ENCODE assay signal across 8 mouse cellular contexts in genomic region chr13:48871887-48872606, GRCm38 (mm10). TPM values are rescaled to one million over a fixed set of nuclear protein-coding genes. Genes with fewer than 3 reads are reported as not detected.
DNase-seq lines count a peak whose midpoint lies in the region; ATAC-seq and TF ChIP-seq lines count a peak whose summit lies in the region.

No protein-coding gene starts in this region.

- no peak for TF ChIP-seq EP300 in lung, postnatal 0 days (IDR thresholded peaks at IDR 0.05)

- peak overlapping the region; percentile 88 for H3K4me2 ChIP-seq in lung, postnatal 0 days (replicated peaks; ENCODE audit: low read depth, low read length)
- peak overlapping the region; percentile 77 for H3K4me2 ChIP-seq in forebrain, embryonic 14.5 days (ENCODE audit: low read length)
- peak overlapping the region; percentile 72 for H3K4me2 ChIP-seq in kidney, embryonic 14.5 days (replicated peaks; ENCODE audit: low read depth, low read length)
- peak overlapping the region; percentile 87 for H3K4me2 ChIP-seq in midbrain, embryonic 13.5 days (replicated peaks)

- H3K4me1 ChIP-seq in lung, postnatal 0 days (ENCODE audit: insufficient read depth, low read depth, low read length) = peaks cover 23% of the 10 kb centered on the region; the same call in 1 of the 2 replicates
- H3K4me1 ChIP-seq in forebrain, embryonic 14.5 days (ENCODE audit: control insufficient read depth, insufficient read depth, low read length) = peaks cover 22% of the 10 kb centered on the region
- peaks cover 21% of the 10 kb centered on the region for H3K4me1 ChIP-seq in kidney, embryonic 14.5 days (ENCODE audit: control insufficient read depth, insufficient read depth, low read length)
- H3K4me1 ChIP-seq in midbrain, embryonic 13.5 days (replicated peaks) = peaks cover 43% of the 10 kb centered on the region

- 59% methylated on average over 6 of the region's 7 CpGs for WGBS in lung, postnatal 0 days
- WGBS in forebrain, embryonic 14.5 days = 62% methylated on average over 7 of the region's 7 CpGs
- 70% methylated on average over 7 of the region's 7 CpGs for WGBS in kidney, embryonic 14.5 days
- WGBS in midbrain, embryonic 13.5 days = 65% methylated on average over 7 of the region's 7 CpGs

- H3K36me3 ChIP-seq in lung, postnatal 0 days (ENCODE audit: insufficient read depth, low read length) = no peaks in the 10 kb centered on the region
- peaks cover 7% of the 10 kb centered on the region; the same call in 1 of the 2 replicates for H3K36me3 ChIP-seq in forebrain, embryonic 14.5 days (ENCODE audit: control insufficient read depth, insufficient read depth, low read length)
- H3K36me3 ChIP-seq in kidney, embryonic 14.5 days (ENCODE audit: control insufficient read depth, insufficient read depth, low read length) = peaks cover 6% of the 10 kb centered on the region; the same call in 1 of the 2 replicates
- peaks cover 15% of the 10 kb centered on the region for H3K36me3 ChIP-seq in midbrain, embryonic 13.5 days

- no peak for DNase-seq in lung, postnatal 0 days (ENCODE audit: low spot score)
- DNase-seq in lung, postnatal 14 days = no peak
- DNase-seq in forebrain, embryonic 14.5 days (ENCODE audit: low spot score) = no peak
- DNase-seq in ovary, postnatal 10 days (ENCODE audit: low spot score) = no peak
- no peak for DNase-seq in spleen, adult 18-20 months
- no peak for DNase-seq in urinary bladder, adult 2 months (ENCODE audit: low spot score)

- peak overlapping the region; percentile 88 for H3K4me3 ChIP-seq in lung, postnatal 0 days (ENCODE audit: low read depth, low read length)
- H3K4me3 ChIP-seq in forebrain, embryonic 14.5 days (ENCODE audit: low read depth, low read length) = peak overlapping the region; percentile 78
- H3K4me3 ChIP-seq in kidney, embryonic 14.5 days (ENCODE audit: low read length) = peak overlapping the region; percentile 94
- peak overlapping the region; percentile 95 for H3K4me3 ChIP-seq in midbrain, embryonic 13.5 days (replicated peaks)

- H3K27me3 ChIP-seq in lung, postnatal 0 days (replicated peaks; ENCODE audit: insufficient read depth, low read length) = no peaks in the 10 kb centered on the region
- H3K27me3 ChIP-seq in forebrain, embryonic 14.5 days (replicated peaks; ENCODE audit: control insufficient read depth, insufficient read depth, low read length) = no peaks in the 10 kb centered on the region
- no peaks in the 10 kb centered on the region for H3K27me3 ChIP-seq in kidney, embryonic 14.5 days (ENCODE audit: control insufficient read depth, insufficient read depth, low read length)
- no peaks in the 10 kb centered on the region for H3K27me3 ChIP-seq in midbrain, embryonic 13.5 days

- H3K9ac ChIP-seq in lung, postnatal 0 days (replicated peaks; ENCODE audit: low read depth) = peak overlapping the region; percentile 99
- peak overlapping the region; percentile 99 for H3K9ac ChIP-seq in forebrain, embryonic 14.5 days (ENCODE audit: low read length)
- H3K9ac ChIP-seq in kidney, embryonic 14.5 days (ENCODE audit: low read depth, low read length) = peak overlapping the region; percentile 99
- peak overlapping the region; percentile 97 for H3K9ac ChIP-seq in midbrain, embryonic 13.5 days (replicated peaks)

- H3K27ac ChIP-seq in lung, postnatal 0 days (ENCODE audit: low read length) = peak overlapping the region; percentile 97; the same call in 1 of the 2 replicates
- no peak overlapping the region for H3K27ac ChIP-seq in forebrain, embryonic 14.5 days (ENCODE audit: low read depth, low read length)
- H3K27ac ChIP-seq in kidney, embryonic 14.5 days (ENCODE audit: low read depth, low read length) = no peak overlapping the region
- H3K27ac ChIP-seq in midbrain, embryonic 13.5 days = 0 out of 2 replicates have a peak overlapping the region, but pooled peaks have one; percentile 84

- no peak for TF ChIP-seq CTCF in lung, postnatal 0 days (IDR thresholded peaks at IDR 0.05)

- no peaks in the 10 kb centered on the region for H3K9me3 ChIP-seq in lung, postnatal 0 days (ENCODE audit: low read length)
- H3K9me3 ChIP-seq in forebrain, embryonic 14.5 days (replicated peaks; ENCODE audit: control insufficient read depth, low read length) = no peaks in the 10 kb centered on the region
- no peaks in the 10 kb centered on the region for H3K9me3 ChIP-seq in kidney, embryonic 14.5 days (ENCODE audit: control insufficient read depth, low read length)
- H3K9me3 ChIP-seq in midbrain, embryonic 13.5 days = no peaks in the 10 kb centered on the region

- ATAC-seq in lung, postnatal 0 days = no peak
- no peak for ATAC-seq in forebrain, embryonic 14.5 days
- peak; percentile 3; the same call in 1 of the 2 replicates for ATAC-seq in kidney, embryonic 14.5 days (ENCODE audit: low FRiP score, low TSS enrichment)
- peak; percentile 16; the same call in 1 of the 2 replicates for ATAC-seq in midbrain, embryonic 13.5 days

RNA-seq across cellular contexts. Expression of gene Phf2, which starts 1.1 kb away (rescaled TPM):
- 5.5 and 5.6 TPM in 2 replicates for polyA plus RNA-seq in lung, postnatal 0 days (2015; fragmentation: Nextera tagmentation; extraction: Ambion mirVana)
- polyA plus RNA-seq in forebrain, embryonic 14.5 days (2014; fragmentation: Nextera tagmentation; extraction: Ambion mirVana) = 10.6 and 11.3 TPM in 2 replicates
- polyA plus RNA-seq in kidney, embryonic 14.5 days (2014; fragmentation: Nextera tagmentation; extraction: Ambion mirVana) = 9.9 and 11.8 TPM in 2 replicates
- polyA plus RNA-seq in midbrain, embryonic 13.5 days (2015; fragmentation: Nextera tagmentation; extraction: Ambion mirVana) = 10.6 and 12.0 TPM in 2 replicates
- polyA plus RNA-seq in urinary bladder, adult 2 months (2012; rRNA removed) = 15.9 and 27.2 TPM in 2 replicates

Comparison
In these comparisons a context has a peak if more than half of its experiments do, and no peak if none do; other contexts are left out.
1. ATAC-seq: peak in kidney, embryonic 14.5 days (single experiment) and midbrain, embryonic 13.5 days (single experiment); none in lung, postnatal 0 days (single experiment) and forebrain, embryonic 14.5 days (single experiment).
2. H3K27ac ChIP-seq: peak in lung, postnatal 0 days (single experiment) and midbrain, embryonic 13.5 days (single experiment); none in forebrain, embryonic 14.5 days (single experiment) and kidney, embryonic 14.5 days (single experiment).
3. Peak in every context shown above with its lines, with median percentiles within 50 percentile points of each other: H3K4me2 ChIP-seq, H3K4me3 ChIP-seq and H3K9ac ChIP-seq.